Mouse (Mus musculus) left cerebral cortex, adult 2 months (tissue): Measurements from ENCODE around the gene Schip1. TPM values are rescaled to one million over a fixed set of nuclear protein-coding genes. Genes with fewer than 3 reads are reported as not detected.

ENCODE experiments used
- DNase-seq, 2 experiments: peaks; one replicate each; pipeline ENCODE4 v3.0.0; 2021 to 2022; ENCODE audit warnings: low spot score in 2 of 2, mixed read lengths in 1 of 2; ENCODE audit errors: extremely low spot score in 1 of 2
- H3K27ac ChIP-seq: fragments of 200-600 bp; 2 replicates; pipeline ENCODE4 v1.8.1; 2022
- H3K4me3 ChIP-seq: fragments of 200-600 bp; 2 replicates; pipeline ENCODE4 v1.8.1; 2022
- CTCF ChIP-seq: fragments of 200-600 bp; IDR thresholded peaks from 2 replicates; pipeline ENCODE4 v1.8.1; 2022; ENCODE audit warnings: antibody characterized with exemption, mild to moderate bottlenecking, moderate library complexity
- intact Hi-C: fragments of 180-260 bp; cut with DNase I; formaldehyde crosslinking; loops from one replicate; pipeline ENCODE4 v1.15.1; 2025
- total RNA-seq, 2 experiments: library from RNA; stranded (reverse); gene quantifications; 2 replicates each; pipeline ENCODE4 v1.2.3; 2021

Gene Schip1
- total RNA-seq, 2 experiments from 2014 or later = 261 to 282 TPM

GRCm38 (mm10) chr3:68368029-68368428, 303.4 kb downstream of the Schip1 start:
- intact Hi-C loops = loop anchor here (5.0 kb wide), 1 partner anchor 99 kb away; no protein-coding TSS in a partner anchor
- DNase-seq = no peak
- no peak overlapping the region for H3K27ac ChIP-seq
- H3K4me3 ChIP-seq = no peak overlapping the region
- TF ChIP-seq CTCF = no peak

DNA sequence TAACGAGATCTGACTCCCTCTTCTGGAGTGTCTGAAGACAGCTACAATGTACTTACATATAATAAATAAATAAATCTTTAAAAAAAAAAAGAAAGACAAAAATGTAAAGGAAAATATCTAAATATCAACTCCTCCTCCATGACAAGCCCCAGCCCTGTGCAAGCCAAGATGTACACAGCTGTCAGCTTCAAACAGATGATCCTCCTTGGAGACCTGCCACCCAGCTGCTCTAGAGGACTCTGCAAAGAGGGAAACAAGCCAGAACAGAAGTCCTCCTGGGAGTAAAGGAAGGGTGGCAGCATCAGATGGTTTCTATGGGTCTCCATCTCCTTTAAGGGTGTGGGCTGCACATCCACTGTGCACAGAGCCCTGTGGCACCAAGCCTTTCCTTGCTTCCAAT, 308.3 kb downstream of the Schip1 start:
- intact Hi-C loops = no loop called here

GRCm38 (mm10) chr3:68375100-68375508, 310.5 kb downstream of the Schip1 start:
- intact Hi-C loops = no loop called here

More for the DNA sequence above, 308.3 kb downstream of the Schip1 start:
- no peak for TF ChIP-seq CTCF
- DNase-seq = no peak
- Histone ChIP-seq H3K27ac (no peak overlapping the region), H3K4me3 (no peak overlapping the region)

DNA sequence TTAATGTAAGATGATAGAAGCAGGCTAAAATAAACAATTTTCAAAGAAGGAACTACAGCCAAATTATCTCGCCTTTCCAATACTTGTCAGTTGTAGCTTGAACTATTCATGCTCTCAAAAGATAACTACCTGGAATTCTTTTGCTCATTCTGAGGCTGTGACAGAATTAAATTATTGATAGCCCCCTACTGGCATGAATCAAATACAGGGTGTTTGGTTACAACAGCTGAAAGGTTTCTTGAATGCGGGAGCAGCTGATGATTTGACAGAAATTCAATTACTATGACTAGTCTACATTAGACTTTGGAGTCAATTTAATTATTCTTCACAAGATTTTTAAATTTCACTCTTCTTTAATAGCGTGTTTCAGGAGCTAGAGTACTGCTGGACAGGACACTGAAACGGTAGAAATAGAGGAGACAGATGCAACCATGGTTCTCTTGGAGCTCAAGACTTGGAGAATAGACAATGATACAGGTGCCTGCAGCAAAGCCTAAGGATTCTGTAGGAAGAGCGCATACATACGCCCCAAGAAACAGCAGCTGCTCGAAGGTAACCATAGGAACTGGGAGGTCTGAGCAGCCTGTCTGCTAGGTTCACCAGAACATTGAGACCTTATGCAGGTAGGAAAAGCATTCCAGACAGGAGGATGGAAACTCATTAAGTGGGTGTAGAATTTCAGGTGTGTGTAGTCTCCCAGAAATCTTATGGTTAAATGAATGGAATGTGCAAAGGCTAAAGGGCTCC, 313.0 kb downstream of the Schip1 start:
- H3K27ac ChIP-seq = no peak overlapping the region
- H3K4me3 ChIP-seq = no peak overlapping the region
- intact Hi-C loops = no loop called here
- DNase-seq = no peak
- TF ChIP-seq CTCF = no peak; the same call in 1 of the 2 replicates

More at GRCm38 (mm10) chr3:68375100-68375508, 310.5 kb downstream of the Schip1 start:
- Histone ChIP-seq H3K27ac (no peak overlapping the region), H3K4me3 (no peak overlapping the region)
- TF ChIP-seq CTCF = no peak
- peak in 1 of 2 experiments; percentile 11 for DNase-seq

GRCm38 (mm10) chr3:68378799-68379198, 314.2 kb downstream of the Schip1 start:
- H3K27ac ChIP-seq = no peak overlapping the region
- DNase-seq = no peak
- intact Hi-C loops = no loop called here
- no peak for TF ChIP-seq CTCF
- H3K4me3 ChIP-seq = no peak overlapping the region

DNA sequence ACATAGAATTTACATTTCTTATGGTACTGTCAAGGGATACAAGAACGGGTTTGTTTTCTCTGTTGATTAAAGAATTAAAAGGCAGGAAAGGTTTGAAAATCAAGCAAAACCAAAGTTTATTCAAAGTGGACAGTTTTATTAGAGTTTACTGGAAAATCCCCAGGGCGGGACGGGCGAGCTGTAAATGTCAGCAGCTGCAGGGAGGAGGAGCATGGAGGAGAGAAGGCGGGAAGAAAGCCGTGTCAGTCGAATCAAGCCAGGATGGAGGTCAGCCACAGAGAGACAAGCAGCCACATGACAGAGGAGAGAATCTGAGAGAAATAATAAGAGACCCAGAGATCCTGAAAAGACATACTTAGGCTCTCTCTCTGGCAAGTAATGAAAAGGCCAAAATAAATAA, 314.6 kb downstream of the Schip1 start:
- no peak for TF ChIP-seq CTCF
- no peak for DNase-seq
- Histone ChIP-seq H3K27ac (no peak overlapping the region), H3K4me3 (no peak overlapping the region)
- intact Hi-C loops = no loop called here

DNA sequence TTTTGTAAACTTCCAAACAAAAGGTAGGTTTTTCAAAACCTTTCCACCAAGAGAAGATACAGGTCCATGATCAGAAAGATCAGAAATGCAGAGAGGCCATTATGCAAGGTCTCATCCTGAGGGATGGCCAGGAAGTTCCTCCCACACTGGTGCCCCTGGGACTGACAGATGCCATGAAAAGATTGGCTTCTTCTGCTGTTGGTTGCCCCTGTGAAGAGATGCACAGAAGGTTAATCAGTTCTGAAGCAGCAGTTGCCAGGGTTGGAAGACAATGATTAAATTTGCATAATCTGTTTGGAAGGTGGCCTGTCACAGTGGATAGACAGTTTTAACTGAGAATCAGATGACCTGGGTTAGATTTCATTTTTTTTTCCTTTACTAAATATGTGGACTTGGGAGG, 319.1 kb downstream of the Schip1 start:
- TF ChIP-seq CTCF = no peak
- intact Hi-C loops = loop anchor here (10.0 kb wide), 1 partner anchor 161 kb away; no protein-coding TSS in a partner anchor
- Histone ChIP-seq H3K27ac (no peak overlapping the region), H3K4me3 (no peak overlapping the region)
- DNase-seq = no peak

DNA sequence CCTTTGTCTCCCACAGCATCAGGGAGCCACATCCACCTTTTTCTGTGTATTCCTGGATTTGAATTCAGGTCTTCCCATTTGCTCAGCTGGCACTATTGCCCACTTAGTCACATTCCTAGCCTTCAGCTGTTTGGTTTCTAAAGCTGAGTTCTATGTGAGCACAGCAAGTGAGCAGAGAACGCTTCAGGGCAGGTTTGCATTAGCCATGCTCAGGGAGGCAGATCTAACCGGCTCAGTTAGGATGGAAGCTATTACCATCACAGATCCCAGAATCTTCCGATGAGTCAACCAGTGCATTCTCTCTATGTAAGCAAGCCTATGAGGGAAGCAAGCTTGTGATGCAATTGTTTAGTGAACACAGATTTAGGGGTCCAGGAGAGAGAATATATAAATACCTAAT, 320.9 kb downstream of the Schip1 start:
- no peak overlapping the region for H3K4me3 ChIP-seq
- intact Hi-C loops = loop anchor here (10.0 kb wide), 1 partner anchor 159 kb away; no protein-coding TSS in a partner anchor
- TF ChIP-seq CTCF = no peak
- no peak for DNase-seq
- H3K27ac ChIP-seq = no peak overlapping the region

DNA sequence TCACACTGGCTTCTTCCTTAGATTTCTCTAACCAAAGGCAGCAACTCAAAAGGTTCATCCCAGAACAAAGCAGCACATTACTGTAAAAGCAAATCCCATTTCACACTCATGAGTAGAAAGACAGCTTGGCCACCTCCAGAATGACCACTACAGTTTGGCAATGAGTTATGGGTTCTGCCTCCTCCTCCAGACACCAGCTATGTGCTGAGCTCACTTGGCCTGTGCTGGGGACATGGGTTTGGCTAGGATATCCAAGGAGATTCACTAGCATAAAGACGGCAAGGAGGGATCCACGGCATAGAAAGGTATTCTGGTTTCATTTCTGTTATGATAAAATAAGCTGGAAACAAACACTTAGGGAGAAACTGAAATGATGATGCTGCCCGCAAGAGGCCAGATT, 323.4 kb downstream of the Schip1 start:
- DNase-seq = no peak
- no peak for TF ChIP-seq CTCF
- Histone ChIP-seq H3K4me3 (no peak overlapping the region), H3K27ac (no peak overlapping the region)
- intact Hi-C loops = loop anchor here (10.0 kb wide), 1 partner anchor 157 kb away; no protein-coding TSS in a partner anchor

DNA sequence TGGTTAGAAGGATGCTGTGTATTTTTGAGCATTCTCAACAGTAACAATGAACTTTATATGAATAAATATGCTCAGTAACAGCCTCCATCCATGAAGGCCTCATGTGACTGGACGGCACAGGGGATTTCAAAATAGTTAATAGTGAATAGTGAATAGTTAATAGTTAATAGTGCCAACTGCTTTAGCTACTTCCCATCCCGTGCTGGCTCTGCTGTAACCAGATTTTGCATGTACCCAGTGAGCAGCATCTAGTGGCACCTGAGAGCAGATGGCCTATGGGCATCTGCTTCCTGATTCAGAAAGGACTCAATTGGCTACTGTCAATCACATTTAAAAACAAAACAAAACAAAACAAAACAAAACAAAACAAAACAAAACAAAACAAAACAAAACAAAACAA, 329.0 kb downstream of the Schip1 start:
- no peak for TF ChIP-seq CTCF
- Histone ChIP-seq H3K27ac (no peak overlapping the region), H3K4me3 (no peak overlapping the region)
- intact Hi-C loops = no loop called here
- no peak for DNase-seq

DNA sequence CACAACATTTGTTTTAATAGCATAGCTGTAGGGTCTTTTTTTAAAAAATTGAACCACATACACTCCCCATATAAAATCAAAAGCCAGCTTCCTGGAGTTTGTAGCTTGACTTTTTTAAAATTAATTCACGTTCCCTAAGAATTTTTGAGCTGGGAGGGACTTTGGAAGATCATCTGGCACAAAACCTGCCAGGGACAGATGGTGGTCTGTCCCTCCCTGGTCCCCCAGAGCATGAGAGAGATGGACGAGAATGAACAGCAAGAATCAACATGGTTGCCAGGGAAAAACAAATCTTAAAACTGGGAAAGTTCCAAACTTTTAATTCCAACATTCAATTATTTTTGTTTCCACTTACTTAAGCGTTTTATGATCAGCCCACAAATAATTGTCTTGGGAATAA, 334.1 kb downstream of the Schip1 start:
- DNase-seq = no peak
- Histone ChIP-seq H3K27ac (no peak overlapping the region), H3K4me3 (no peak overlapping the region)
- intact Hi-C loops = no loop called here
- no peak for TF ChIP-seq CTCF

- intact Hi-C loops = no loop called here
- TF ChIP-seq CTCF = no peak
- no peak for DNase-seq
- H3K27ac ChIP-seq = no peak overlapping the region
- no peak overlapping the region for H3K4me3 ChIP-seq
Observed at GRCm38 (mm10) chr3:68400121-68400520, 335.5 kb downstream of the Schip1 start.

DNA sequence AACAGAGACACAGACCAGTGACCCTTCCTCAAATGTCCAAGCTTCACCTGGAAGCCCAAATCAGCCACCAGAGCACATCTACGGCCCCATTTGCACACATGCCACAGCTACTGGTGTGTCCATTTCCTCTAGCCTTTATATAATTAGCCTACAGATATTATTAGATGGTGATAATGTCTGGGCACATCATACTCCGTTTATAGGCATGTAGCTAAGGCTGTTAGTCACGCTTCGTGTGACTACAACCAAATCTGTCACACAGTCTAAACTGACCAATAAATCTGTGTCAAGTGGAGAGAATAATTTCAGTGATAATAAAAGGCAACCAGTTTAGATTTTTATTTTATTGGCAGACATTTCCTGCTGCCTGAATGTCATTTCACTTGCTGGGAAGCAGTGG, 338.7 kb downstream of the Schip1 start:
- no peak for TF ChIP-seq CTCF
- no peak overlapping the region for H3K27ac ChIP-seq
- DNase-seq = no peak

More for the DNA sequence above, 338.7 kb downstream of the Schip1 start:
- no peak overlapping the region for H3K4me3 ChIP-seq
- intact Hi-C loops = no loop called here
